Mouse (Mus musculus) heart, adult 2 months (tissue): ENCODE results near the gene Phf19. TPM values are rescaled to one million over a fixed set of nuclear protein-coding genes. Genes with fewer than 3 reads are reported as not detected.

Experiments used
- DNase-seq, 2 experiments: peaks; one replicate each; pipeline ENCODE4 v3.0.0; 2021
- H3K27ac ChIP-seq: fragments of 200-600 bp; 2 replicates; pipeline ENCODE4 v1.8.1; 2022
- H3K27me3 ChIP-seq: fragments of 200-500 bp; 2 replicates; pipeline ENCODE4 v1.6.1; 2012; ENCODE audit warnings: mild to moderate bottlenecking, low read length, inconsistent platforms, mixed read lengths; ENCODE audit not compliant: control insufficient read depth, insufficient read depth
- H3K36me3 ChIP-seq: fragments of 200-500 bp; 2 replicates; pipeline ENCODE4 v1.6.1; 2012; ENCODE audit warnings: low read length, inconsistent platforms; ENCODE audit not compliant: control insufficient read depth, insufficient read depth
- H3K4me1 ChIP-seq: fragments of 200-500 bp; 2 replicates; pipeline ENCODE4 v1.6.1; 2011; ENCODE audit warnings: low read length; ENCODE audit not compliant: control insufficient read depth, insufficient read depth
- H3K4me3 ChIP-seq: fragments of 200-600 bp; 2 replicates; pipeline ENCODE4 v1.8.1; 2022
- H3K79me2 ChIP-seq: fragments of 200-500 bp; replicated peaks from 2 replicates; pipeline ENCODE4 v1.6.1; 2012; ENCODE audit warnings: mild to moderate bottlenecking, inconsistent platforms, low read length, moderate library complexity, mixed read lengths; ENCODE audit not compliant: control insufficient read depth, insufficient read depth
- H3K9ac ChIP-seq: fragments of 200-500 bp; 2 replicates; pipeline ENCODE4 v1.6.1; 2012; ENCODE audit warnings: low read depth, mild to moderate bottlenecking, control low read depth, inconsistent platforms, low read length, mixed read lengths
- CTCF ChIP-seq: fragments of 200-600 bp; IDR thresholded peaks from 2 replicates; pipeline ENCODE4 v1.8.1; 2022; ENCODE audit warnings: antibody characterized with exemption, mild to moderate bottlenecking, moderate library complexity
- EP300 ChIP-seq: fragments of 200-500 bp; IDR thresholded peaks from 2 replicates; pipeline ENCODE4 v1.6.1; 2011; ENCODE audit warnings: low read depth, low read length, control low read depth; ENCODE audit not compliant: insufficient read depth
- POLR2A ChIP-seq: fragments of 200-500 bp; IDR thresholded peaks from 2 replicates; pipeline ENCODE4 v1.6.1; 2011; ENCODE audit warnings: mild to moderate bottlenecking, low read depth, low read length, control low read depth; ENCODE audit not compliant: insufficient read depth
- WGBS: fragments of 180-500 bp; shearing (Covaris S2); methylation state at CpG from one replicate; pipeline ENCODE4 v1.1.7; 2018; 5-methylcytosine and 5-hydroxymethylcytosine counted together
- intact Hi-C: fragments of 180-260 bp; cut with DNase I; formaldehyde crosslinking; loops from one replicate; pipeline ENCODE4 v1.15.1; 2025
- long read RNA-seq: library from polyadenylated mRNA; stranded (forward); transcript quantifications from one replicate; pipeline ENCODE4 v2.0.0, GENCODE M21; 2021
- polyA plus RNA-seq: library from polyadenylated mRNA; depleted of rRNA; stranded (reverse); fragments of >200 nt; gene quantifications from 2 replicates; pipeline ENCODE4 v1.2.3, GENCODE M21; 2012; rRNA removed
- total RNA-seq, 2 experiments: library from RNA; stranded (reverse); gene quantifications; 2 replicates each; pipeline ENCODE4 v1.2.3; 2021

Phf19 gene
- 1 to 10 TPM in 1 of 2 experiments, under 1 TPM in 1; 0.76 to 1.1 TPM for total RNA-seq
- 0.80 and 0.91 TPM in 2 replicates for polyA plus RNA-seq
- long read RNA-seq, partial matches to known transcripts: 1 of 1 reads
- long read RNA-seq, other reads (novel, unspliced or antisense): 0 of 1 reads

DNA sequence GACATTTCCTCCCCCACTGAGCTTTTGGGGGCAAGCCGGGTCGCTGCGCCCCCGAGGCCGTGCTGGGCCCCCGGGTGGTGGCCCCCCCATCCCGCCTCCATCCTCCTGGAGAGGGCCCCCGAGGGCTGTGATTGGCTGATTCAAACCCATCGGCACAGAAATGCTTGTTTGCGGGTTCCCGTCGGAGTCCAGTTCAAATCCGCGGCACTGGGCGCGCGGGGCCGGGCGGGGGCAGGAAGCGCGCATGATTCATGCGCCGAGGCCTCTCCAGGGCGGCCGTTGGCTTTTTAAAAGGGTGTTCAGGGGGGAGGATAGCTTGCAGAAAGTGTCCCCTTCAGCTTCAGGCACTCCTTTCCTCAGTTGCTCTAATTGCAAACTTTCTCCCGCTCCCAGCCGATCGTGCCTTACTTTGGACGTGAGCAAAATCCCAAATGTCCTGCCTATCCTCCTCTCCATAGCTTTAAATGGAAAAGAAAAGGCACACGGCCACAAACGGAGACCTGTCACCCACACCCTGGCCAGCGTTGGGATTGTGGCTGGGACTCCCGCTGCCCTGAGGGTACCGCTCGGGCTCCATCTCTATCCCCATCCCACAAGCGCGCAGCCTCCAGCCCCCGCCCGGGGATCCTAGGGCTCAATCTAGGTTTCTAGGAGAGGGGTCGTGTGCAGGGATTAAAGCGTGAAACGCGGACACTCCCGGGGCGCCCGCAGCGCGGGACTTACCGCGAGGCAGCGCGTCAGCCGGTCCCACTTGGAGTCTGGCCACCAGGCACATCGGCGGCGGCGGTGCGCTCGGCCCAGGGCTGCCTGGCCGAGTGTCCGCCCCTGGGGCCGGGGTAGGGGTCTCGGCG is at the start of gene Phf19:
Phf19 (minus strand) TSS at position 809 of the 851 bp plus-strand sequence.
- Histone ChIP-seq H3K9ac (peak within 1 kb of the TSS; percentile 65), H3K4me3 (peak within 1 kb of the TSS; percentile 56), H3K79me2 (no peaks in the 10 kb centered on the region), H3K36me3 (no peaks in the 10 kb centered on the region), H3K4me1 (peaks cover 1% of the 10 kb centered on the region; the same call in 1 of the 2 replicates), H3K27me3 (no peaks in the 10 kb centered on the region), H3K27ac (peak within 1 kb of the TSS; percentile 62)
- intact Hi-C loops: loop anchor here (1.0 kb wide), 1 partner anchor 57 kb away; no protein-coding TSS in a partner anchor
- WGBS: 2% methylated on average over 61 of the region's 64 CpGs
- peak; percentile 70 to 73 for DNase-seq
- TF ChIP-seq CTCF (no peak), POLR2A (no peak), EP300 (no peak)

DNA sequence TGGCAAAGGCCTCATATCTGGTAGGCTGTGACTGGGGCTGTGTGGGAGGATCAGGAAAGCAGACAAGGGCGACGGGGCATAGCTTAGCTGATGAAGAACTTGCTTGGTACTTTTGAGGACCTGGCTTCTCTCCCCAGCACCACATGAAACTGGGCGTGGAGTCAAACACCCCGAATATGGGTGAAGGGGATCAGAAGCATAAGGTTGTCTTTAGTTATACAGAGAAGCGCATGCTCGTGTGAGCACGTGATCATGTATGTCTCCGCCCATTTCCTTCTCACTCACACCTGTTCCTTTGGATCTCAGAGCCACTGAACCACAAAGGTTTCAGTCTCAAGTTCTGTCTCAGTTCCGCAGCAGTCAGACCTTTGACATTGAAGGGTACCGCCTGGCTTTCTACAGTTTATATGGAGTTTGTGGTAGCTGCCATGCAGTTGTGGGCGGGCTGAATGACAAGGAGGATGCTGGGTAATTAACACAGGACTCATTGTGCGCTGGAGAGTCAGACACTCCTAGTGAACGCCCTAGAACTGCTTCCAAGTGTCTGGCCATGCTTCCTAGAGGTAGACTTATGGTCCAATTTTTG is 49.6 kb upstream of the Phf19 start:
- peak; percentile 50 to 73 for DNase-seq
- Histone ChIP-seq H3K27me3 (no peaks in the 10 kb centered on the region; the same call in 1 of the 2 replicates), H3K4me1 (peaks cover 16% of the 10 kb centered on the region), H3K9ac (no peak overlapping the region), H3K4me3 (peak overlapping the region; percentile 37), H3K27ac (peak overlapping the region; percentile 79), H3K79me2 (no peaks in the 10 kb centered on the region), H3K36me3 (no peaks in the 10 kb centered on the region)
- WGBS: 59% methylated on average over 13 of the region's 13 CpGs
- no peak for TF ChIP-seq CTCF
- TF ChIP-seq POLR2A: no peak
- intact Hi-C loops: no loop called here

DNA sequence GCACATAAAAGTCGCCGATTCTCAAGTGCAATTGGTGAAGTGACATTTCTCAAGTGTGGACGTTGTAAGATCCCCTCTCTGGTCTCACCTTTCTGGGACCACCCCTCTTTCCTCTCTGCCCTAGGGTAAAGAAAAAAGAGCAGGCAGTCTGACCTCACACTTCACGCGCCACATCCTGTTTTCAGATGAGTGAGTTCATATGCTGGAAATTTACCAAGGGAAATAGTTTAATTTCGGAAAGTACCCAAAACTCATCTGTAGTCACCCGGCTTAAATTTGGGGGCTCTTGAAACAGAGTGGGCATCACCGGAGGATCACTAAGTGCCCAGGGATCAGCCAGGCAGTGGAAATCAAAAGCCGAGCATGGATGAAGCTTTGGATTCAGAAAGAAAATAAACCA is 49.1 kb upstream of the Phf19 start:
- H3K36me3 ChIP-seq: no peaks in the 10 kb centered on the region
- no peaks in the 10 kb centered on the region; the same call in 1 of the 2 replicates for H3K27me3 ChIP-seq
- intact Hi-C loops: no loop called here
- TF ChIP-seq CTCF (no peak), EP300 (no peak), POLR2A (no peak)
- no peak overlapping the region for H3K9ac ChIP-seq
- peaks cover 16% of the 10 kb centered on the region for H3K4me1 ChIP-seq
- DNase-seq: peak in 1 of 2 experiments; percentile 40
- peak overlapping the region; percentile 79 for H3K27ac ChIP-seq
- 39% methylated on average over 9 of the region's 9 CpGs for WGBS
- H3K79me2 ChIP-seq: no peaks in the 10 kb centered on the region
- peak overlapping the region; percentile 37 for H3K4me3 ChIP-seq

DNA sequence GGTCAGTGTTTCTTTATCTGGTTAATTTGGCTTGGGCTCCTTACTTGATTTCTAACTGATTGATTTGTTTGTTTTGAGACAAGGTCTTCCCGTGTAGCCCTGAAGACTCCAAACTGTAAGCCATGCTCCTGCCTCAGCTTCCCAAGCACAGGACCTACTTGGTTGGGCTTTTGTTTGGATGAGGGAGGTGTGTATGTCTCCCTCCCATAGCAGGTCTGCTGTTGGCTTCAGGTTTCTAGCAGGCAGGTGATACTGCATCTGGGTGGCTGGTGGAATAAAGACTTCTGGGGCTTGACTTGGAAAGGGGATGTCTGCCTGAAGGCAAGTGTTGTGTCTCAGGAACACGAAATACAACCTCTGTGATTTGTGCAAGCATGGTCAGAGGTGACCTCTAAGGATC is 48.4 kb upstream of the Phf19 start:
- no peak for DNase-seq
- Histone ChIP-seq H3K79me2 (no peaks in the 10 kb centered on the region), H3K36me3 (no peaks in the 10 kb centered on the region), H3K27me3 (no peaks in the 10 kb centered on the region; the same call in 1 of the 2 replicates), H3K4me1 (peaks cover 16% of the 10 kb centered on the region), H3K4me3 (no peak overlapping the region), H3K9ac (no peak overlapping the region), H3K27ac (peak overlapping the region; percentile 79; the same call in 1 of the 2 replicates)
- intact Hi-C loops: no loop called here
- WGBS: 67% methylated on average over 2 of the region's 2 CpGs
- TF ChIP-seq POLR2A (no peak), EP300 (no peak), CTCF (no peak)

DNA sequence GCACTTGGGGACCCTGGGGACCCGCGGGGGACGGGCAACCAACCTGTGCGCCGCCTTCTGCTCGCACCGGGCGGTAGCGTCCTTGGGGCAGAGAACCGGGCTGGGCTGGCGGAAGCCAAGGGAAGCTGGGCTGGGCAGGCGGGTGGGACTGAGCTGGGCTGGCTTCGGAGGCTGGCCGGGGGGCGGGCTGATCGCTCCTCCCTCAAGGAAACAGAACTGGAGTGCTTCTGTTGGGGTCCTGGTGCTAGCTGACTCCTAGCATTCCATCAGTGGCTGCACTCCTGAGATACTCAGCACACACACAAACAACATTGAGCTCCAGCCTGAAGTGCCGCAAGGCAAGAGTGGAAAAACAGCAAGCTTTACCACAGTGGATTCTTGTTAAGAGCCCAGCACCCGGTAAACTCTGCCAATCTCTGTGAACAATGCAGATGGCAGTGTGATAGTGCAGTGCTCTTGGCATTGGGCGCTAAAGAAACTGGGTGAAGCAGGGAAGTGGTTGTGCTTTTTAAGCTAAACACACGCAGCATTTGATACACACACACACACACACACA is 47.7 kb upstream of the Phf19 start, which contains the start of gene Traf1:
Traf1 (minus strand) TSS at position 292 of the 556 bp plus-strand sequence.
- H3K36me3 ChIP-seq: no peaks in the 10 kb centered on the region
- peak; percentile 75 to 78 for DNase-seq
- H3K9ac ChIP-seq: peak within 1 kb of the TSS; percentile 62
- intact Hi-C loops: no loop called here
- peak within 1 kb of the TSS; percentile 47 for H3K4me3 ChIP-seq
- TF ChIP-seq CTCF (no peak), POLR2A (peak; percentile 49; the same call in 1 of the 2 replicates), EP300 (no peak)
- WGBS: 10% methylated on average over 20 of the region's 20 CpGs
- peaks cover 16% of the 10 kb centered on the region for H3K4me1 ChIP-seq
- H3K79me2 ChIP-seq: no peaks in the 10 kb centered on the region
- peak within 1 kb of the TSS; percentile 79 for H3K27ac ChIP-seq
- no peaks in the 10 kb centered on the region; the same call in 1 of the 2 replicates for H3K27me3 ChIP-seq
